In genomic region chr2:120170726-120171125, GRCm38 (mm10) we compare ENCODE assay signal across 8 mouse cellular contexts. TPM values are rescaled to one million over a fixed set of nuclear protein-coding genes. Genes with fewer than 3 reads are reported as not detected.
DNase-seq lines count a peak whose midpoint lies in the region; ATAC-seq and TF ChIP-seq lines count a peak whose summit lies in the region.

No protein-coding gene starts in this region.

- no peak overlapping the region for H3K27ac ChIP-seq in liver, adult 2 months (replicated peaks; ENCODE audit: insufficient read depth, low read depth, low read length)

- no peaks in the 10 kb centered on the region for H3K4me1 ChIP-seq in liver, adult 2 months (ENCODE audit: control insufficient read depth, insufficient read depth, low read length)

- no peaks in the 10 kb centered on the region for H3K36me3 ChIP-seq in liver, adult 2 months (ENCODE audit: control insufficient read depth, insufficient read depth, low read length)

- TF ChIP-seq POLR2A in liver, adult 2 months (IDR thresholded peaks at IDR 0.05; ENCODE audit: extremely low read depth, insufficient read depth, low read length) = no peak

- peak; percentile 56; the same call in 1 of the 2 replicates for ATAC-seq in erythroblast, adult 5-6 weeks (replicated peaks; ENCODE audit: low FRiP score, poor library complexity, severe bottlenecking)

- peak; percentile 39; the same call in 1 of the 2 replicates for TF ChIP-seq CTCF in liver, adult 2 months (IDR thresholded peaks at IDR 0.05; ENCODE audit: low read depth, low read length)

- peak; percentile 25 to 38 for DNase-seq in cerebellum, postnatal 14 days
- DNase-seq in cerebellum, adult 11-12 months = no peak
- DNase-seq in testis, postnatal 10 days (ENCODE audit: low spot score) = peak; percentile 72
- no peak for DNase-seq in testis, postnatal 14 days (ENCODE audit: low spot score)
- DNase-seq in liver, adult 2 months (ENCODE audit: extremely low read depth, low read depth, low spot score) = peak; percentile 16
- peak; percentile 37 to 74 for DNase-seq in spleen, postnatal 4 days (ENCODE audit: low spot score in 2 of 2)
- DNase-seq in right cerebral cortex, postnatal 36 days (ENCODE audit: low spot score in 2 of 2) = no peak

- no peaks in the 10 kb centered on the region for H3K79me2 ChIP-seq in liver, adult 2 months (ENCODE audit: control insufficient read depth, insufficient read depth, low read length)

- no peaks in the 10 kb centered on the region for H3K27me3 ChIP-seq in liver, adult 2 months (ENCODE audit: control insufficient read depth, insufficient read depth, low read length)

- H3K4me3 ChIP-seq in liver, adult 2 months (ENCODE audit: insufficient read depth, low read depth, low read length) = no peak overlapping the region

- H3K9ac ChIP-seq in liver, adult 2 months (ENCODE audit: low read depth, low read length) = no peak overlapping the region

- WGBS in liver, adult 2 months = 58% methylated on average over 1 of the region's 1 CpGs

RNA-seq across cellular contexts. Expression of gene Ehd4, which starts 16.3 kb away (rescaled TPM):
- total RNA-seq in erythroblast, adult 5-6 weeks (2015; ENCODE audit: low replicate concordance) = 13.2 and 23.2 TPM in 2 replicates
- total RNA-seq in erythroblast, adult 5-6 weeks (2017; ENCODE audit: low replicate concordance) = 7.8 and 9.2 TPM in 2 replicates
- 5.4 and 7.4 TPM in 2 replicates for total RNA-seq in liver, adult 2 months (2014; rRNA removed)
- 2.7 and 2.9 TPM in 2 replicates for polyA plus RNA-seq in liver, adult 2 months (2012; rRNA removed)

Comparison
In these comparisons a context has a peak if more than half of its experiments do, and no peak if none do; other contexts are left out.
1. DNase-seq: peak in cerebellum, postnatal 14 days (2 of 2), testis, postnatal 10 days (single experiment), liver, adult 2 months (single experiment) and spleen, postnatal 4 days (2 of 2); none in cerebellum, adult 11-12 months (single experiment), testis, postnatal 14 days (single experiment) and right cerebral cortex, postnatal 36 days (0 of 2).